Mouse (Mus musculus) limb, embryonic 14.5 days (tissue): Measurements from ENCODE around the gene Gm9803. TPM values are rescaled to one million over a fixed set of nuclear protein-coding genes. Genes with fewer than 3 reads are reported as not detected.

Source experiments
- ATAC-seq: fragments of 200-750 bp; cut with Nextera tagmentation; 2 replicates; pipeline ENCODE4 v1.8.0; 2017; ENCODE audit warnings: low read depth, moderate number of reproducible peaks, moderate TSS enrichment; ENCODE audit not compliant: low FRiP score
- DNase-seq: peaks from one replicate; pipeline ENCODE4 v3.0.0-alpha.2; 2015; ENCODE audit warnings: low spot score
- H3K27ac ChIP-seq: fragments of 300-500 bp; sonication (generic); replicated peaks from 2 replicates; pipeline ENCODE4 v1.5.1; 2014; ENCODE audit warnings: low read depth, mild to moderate bottlenecking, low read length, moderate library complexity, mixed read lengths
- H3K27me3 ChIP-seq: fragments of 300-500 bp; sonication (generic); 2 replicates; pipeline ENCODE4 v1.6.1; 2014; ENCODE audit warnings: low read length, mixed read lengths; ENCODE audit not compliant: control insufficient read depth, insufficient read depth
- H3K36me3 ChIP-seq: fragments of 300-500 bp; sonication (generic); 2 replicates; pipeline ENCODE4 v1.6.1; 2014; ENCODE audit warnings: mild to moderate bottlenecking, low read length, moderate library complexity, mixed read lengths; ENCODE audit not compliant: control insufficient read depth, insufficient read depth
- H3K4me1 ChIP-seq: fragments of 300-500 bp; sonication (generic); 2 replicates; pipeline ENCODE4 v1.6.1; 2014; ENCODE audit warnings: antibody characterized with exemption, low read length, mixed read lengths; ENCODE audit not compliant: control insufficient read depth, insufficient read depth
- H3K4me2 ChIP-seq: fragments of 300-500 bp; sonication (generic); replicated peaks from 2 replicates; pipeline ENCODE4 v1.6.1; 2014; ENCODE audit warnings: low read depth, mild to moderate bottlenecking, low read length, moderate library complexity; ENCODE audit not compliant: severe bottlenecking
- H3K4me3 ChIP-seq: fragments of 300-500 bp; sonication (generic); replicated peaks from 2 replicates; pipeline ENCODE4 v1.5.1; 2014; ENCODE audit warnings: low read length
- H3K9ac ChIP-seq: fragments of 300-500 bp; sonication (generic); 2 replicates; pipeline ENCODE4 v1.6.1; 2014; ENCODE audit warnings: mild to moderate bottlenecking, low read depth, low read length, moderate library complexity; ENCODE audit not compliant: severe bottlenecking
- H3K9me3 ChIP-seq: fragments of 300-500 bp; sonication (generic); 2 replicates; pipeline ENCODE4 v1.6.1; 2016; ENCODE audit warnings: low read length; ENCODE audit not compliant: control insufficient read depth
- POLR2A ChIP-seq: fragments of 200-500 bp; IDR thresholded peaks from 2 replicates; pipeline ENCODE4 v1.8.0; 2012; ENCODE audit warnings: inconsistent platforms, mild to moderate bottlenecking, moderate library complexity, borderline replicate concordance; ENCODE audit not compliant: insufficient read depth, insufficient read length; ENCODE audit errors: extremely low read depth
- WGBS: fragments of 180-500 bp; shearing (Covaris S2); extraction: QIAGEN DNeasy Blood & Tissue Kit; methylation state at CpG from one replicate; pipeline ENCODE4 v1.1.7; 2014; 5-methylcytosine and 5-hydroxymethylcytosine counted together
- polyA plus RNA-seq, 2 experiments: library from polyadenylated mRNA; depleted of rRNA in 1 of 2; stranded (reverse) in 1 of 2; unstranded in 1 of 2; fragments of >200 nt; fragmentation: Nextera tagmentation in 1 of 2; extraction: Ambion mirVana in 1 of 2; gene quantifications; 2 replicates each; pipeline versions ENCODE4 v1.2.1 to v1.2.3; 2012 to 2014

Gm9803 gene
- polyA plus RNA-seq, 2 experiments = 4.6 to 12.7 TPM

DNA sequence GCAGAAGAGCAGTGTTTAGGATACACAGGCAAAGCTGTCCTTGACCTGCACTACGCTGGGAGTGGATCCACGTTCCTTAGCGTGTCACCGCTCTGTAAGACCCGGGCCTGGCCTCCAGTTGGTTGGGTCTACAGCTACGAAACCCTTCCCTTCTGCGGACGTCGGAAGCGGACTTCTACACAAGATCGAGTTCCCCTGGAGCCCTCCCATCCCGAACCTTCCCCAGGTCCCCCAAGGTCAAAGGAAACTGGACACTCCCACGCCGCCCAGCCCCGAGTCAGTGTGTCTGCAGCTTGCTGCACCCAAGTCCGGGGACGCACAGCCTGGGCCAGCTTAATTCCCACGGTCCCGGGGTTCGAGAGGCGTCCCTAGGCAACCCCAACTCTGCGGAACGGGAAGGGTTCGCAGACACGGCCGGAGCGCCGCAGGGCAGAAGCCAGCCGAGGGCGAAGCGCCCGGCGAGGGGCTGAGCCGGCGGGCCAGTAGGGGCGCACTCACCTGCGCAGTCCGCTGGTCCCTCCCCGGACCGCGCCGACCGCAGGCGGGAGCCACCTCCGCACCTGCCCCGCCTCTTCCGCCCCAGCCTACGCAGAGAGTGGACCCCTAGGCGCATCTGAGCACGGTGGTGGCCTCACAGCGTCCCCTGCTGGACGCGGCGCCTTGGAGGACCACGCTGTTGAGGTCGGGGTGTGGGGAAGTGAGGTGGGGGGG lies 16.7 kb downstream of the Gm9803 start, which contains the start of gene 1700021F05Rik:
Gene 1700021F05Rik (minus strand): TSS at position 553 of the 711 bp plus-strand sequence.
- 0% methylated on average over 36 of the region's 56 CpGs for WGBS
- TF ChIP-seq POLR2A = peak; percentile 90
- Histone ChIP-seq H3K4me2 (peak within 1 kb of the TSS; percentile 66), H3K36me3 (0 out of 2 replicates have a peak, but pooled peaks cover 3% of the 10 kb centered on the region), H3K4me3 (peak within 1 kb of the TSS; percentile 88), H3K4me1 (peaks cover 12% of the 10 kb centered on the region), H3K27me3 (no peaks in the 10 kb centered on the region), H3K9me3 (no peaks in the 10 kb centered on the region), H3K9ac (peak within 1 kb of the TSS; percentile 91), H3K27ac (peak within 1 kb of the TSS; percentile 75)
- ATAC-seq (peak; percentile 99), DNase-seq (peak; percentile 94)

DNA sequence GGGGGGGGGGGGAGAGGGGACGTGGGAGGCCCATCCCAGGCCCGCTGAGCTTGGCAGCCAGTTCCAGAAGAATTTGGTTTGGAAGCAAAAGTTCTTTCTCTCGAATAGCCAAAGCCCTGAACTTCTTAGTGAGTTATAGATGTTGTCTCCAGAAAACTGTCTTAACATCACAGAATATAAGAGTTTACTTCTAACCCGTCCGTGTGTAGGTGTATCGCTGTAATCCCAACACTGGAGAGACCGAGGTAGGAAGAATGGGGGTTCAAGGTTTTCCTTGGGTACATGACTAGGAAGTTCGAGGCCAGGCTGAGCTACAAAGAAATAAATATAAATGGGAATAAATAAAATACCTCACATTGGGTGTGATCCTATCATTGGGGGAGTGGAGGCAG lies 17.3 kb downstream of the Gm9803 start:
- peak overlapping the region; percentile 35 for H3K4me2 ChIP-seq
- no peak for ATAC-seq
- H3K9ac ChIP-seq = 0 out of 2 replicates have a peak overlapping the region, but pooled peaks have one; percentile 91
- H3K36me3 ChIP-seq = 0 out of 2 replicates have a peak, but pooled peaks cover 3% of the 10 kb centered on the region
- no peaks in the 10 kb centered on the region for H3K9me3 ChIP-seq
- H3K27me3 ChIP-seq = no peaks in the 10 kb centered on the region
- H3K4me1 ChIP-seq = peaks cover 12% of the 10 kb centered on the region
- no peak overlapping the region for H3K27ac ChIP-seq
- WGBS = 49% methylated on average over 7 of the region's 8 CpGs
- TF ChIP-seq POLR2A = no peak
- peak overlapping the region; percentile 88 for H3K4me3 ChIP-seq
- DNase-seq = no peak

DNA sequence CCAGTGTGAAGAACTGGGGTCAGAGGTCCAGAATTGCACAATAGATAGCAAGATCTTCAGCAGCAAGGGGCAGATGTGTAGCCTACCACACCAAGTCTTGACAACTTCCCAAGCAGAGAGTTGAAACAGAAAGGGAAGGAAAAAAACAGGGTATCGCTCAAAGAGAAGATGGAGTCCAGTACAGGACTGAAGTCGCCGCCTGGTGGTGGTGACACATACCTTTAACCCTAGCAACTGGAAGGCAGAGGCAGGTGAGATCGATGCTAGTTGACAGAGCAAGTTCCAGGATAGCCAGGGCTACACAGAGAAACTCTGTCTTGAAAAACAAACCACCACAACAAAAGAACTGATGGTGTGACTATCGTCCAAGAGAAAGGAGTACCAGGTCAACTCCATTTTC lies 25.5 kb downstream of the Gm9803 start:
- no peaks in the 10 kb centered on the region; the same call in 1 of the 2 replicates for H3K9me3 ChIP-seq
- no peaks in the 10 kb centered on the region for H3K27me3 ChIP-seq
- H3K4me2 ChIP-seq = no peak overlapping the region
- no peak overlapping the region for H3K4me3 ChIP-seq
- WGBS = 59% methylated on average over 5 of the region's 5 CpGs
- no peak overlapping the region for H3K27ac ChIP-seq
- TF ChIP-seq POLR2A = no peak
- no peak overlapping the region for H3K9ac ChIP-seq
- no peak for DNase-seq
- H3K4me1 ChIP-seq = no peaks in the 10 kb centered on the region
- H3K36me3 ChIP-seq = no peaks in the 10 kb centered on the region
- ATAC-seq = no peak

DNA sequence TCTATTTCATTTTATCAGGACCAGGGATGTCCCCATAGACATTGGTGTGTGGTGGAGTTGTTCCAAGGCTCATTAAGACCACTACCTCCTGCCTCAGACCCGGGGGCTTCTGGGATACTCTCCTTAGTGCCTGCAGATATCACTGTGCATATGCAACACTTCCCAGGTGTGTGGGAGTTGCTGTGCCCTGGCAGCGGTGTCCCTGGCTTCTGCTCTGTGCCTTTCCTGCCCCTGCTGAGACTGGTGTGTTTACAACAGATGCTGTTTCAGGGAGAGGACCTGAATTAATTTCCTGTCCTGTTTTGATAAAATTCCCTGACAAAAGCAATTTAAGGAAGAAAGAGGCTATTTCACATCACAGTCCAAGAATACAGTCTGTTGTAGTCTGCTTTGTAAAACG lies 27.0 kb downstream of the Gm9803 start:
- H3K9ac ChIP-seq = no peak overlapping the region
- no peaks in the 10 kb centered on the region for H3K4me1 ChIP-seq
- no peaks in the 10 kb centered on the region for H3K27me3 ChIP-seq
- no peaks in the 10 kb centered on the region for H3K36me3 ChIP-seq
- DNase-seq = no peak
- ATAC-seq = no peak
- H3K9me3 ChIP-seq = no peaks in the 10 kb centered on the region; the same call in 1 of the 2 replicates
- no peak overlapping the region for H3K4me2 ChIP-seq
- H3K4me3 ChIP-seq = no peak overlapping the region
- no peak for TF ChIP-seq POLR2A
- H3K27ac ChIP-seq = no peak overlapping the region
- 14% methylated on average over 3 of the region's 3 CpGs for WGBS

DNA sequence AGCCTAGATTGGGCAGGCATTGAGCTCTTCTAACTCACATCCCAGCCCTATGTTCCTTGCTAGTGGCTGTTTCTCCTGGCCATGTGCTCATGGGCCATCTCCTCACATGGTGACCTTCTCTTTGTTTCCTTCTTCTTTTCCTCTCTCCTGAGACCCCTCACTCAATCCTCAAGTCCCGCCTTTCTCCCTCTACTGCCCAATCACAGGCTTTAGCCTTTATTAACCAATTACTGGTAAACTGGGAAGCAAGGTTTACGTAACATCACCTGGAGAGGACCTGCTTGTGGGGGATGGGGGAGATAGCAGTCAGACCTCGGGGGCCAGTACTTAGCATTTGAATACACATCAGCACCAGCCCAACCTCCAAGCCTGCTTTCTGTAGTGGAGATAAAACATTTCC lies 27.5 kb downstream of the Gm9803 start:
- Histone ChIP-seq H3K9me3 (no peaks in the 10 kb centered on the region; the same call in 1 of the 2 replicates), H3K4me2 (no peak overlapping the region), H3K27ac (no peak overlapping the region), H3K4me3 (no peak overlapping the region), H3K36me3 (no peaks in the 10 kb centered on the region), H3K4me1 (no peaks in the 10 kb centered on the region), H3K9ac (no peak overlapping the region), H3K27me3 (no peaks in the 10 kb centered on the region)
- DNase-seq = no peak
- no peak for TF ChIP-seq POLR2A
- no peak for ATAC-seq
- WGBS = 24% methylated on average over 3 of the region's 3 CpGs
